Comparison of ENCODE assay signal across 9 mouse cellular contexts in the genomic region with DNA sequence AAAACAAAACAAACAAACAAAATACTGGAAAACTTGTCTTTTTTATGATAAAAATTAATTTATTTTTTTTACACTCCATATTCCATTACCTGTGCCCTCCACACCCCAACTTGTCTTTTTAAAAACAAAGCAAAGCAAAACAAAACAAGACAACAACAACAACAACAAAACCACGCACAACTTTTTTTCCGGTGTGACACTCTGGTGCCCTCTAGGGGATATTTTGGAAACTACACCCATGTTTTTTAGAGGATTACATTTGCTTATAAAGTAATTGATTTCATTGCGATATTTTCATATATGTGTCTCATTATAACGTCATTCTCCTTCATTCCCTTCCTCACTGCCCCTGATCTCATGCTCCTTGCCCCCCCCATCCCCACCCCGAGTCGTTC. TPM values are rescaled to one million over a fixed set of nuclear protein-coding genes. Genes with fewer than 3 reads are reported as not detected.
A peak's percentile ranks its signal among the peaks of the same experiment; 100 is the strongest.
DNase-seq lines count a peak whose midpoint lies in the region; ATAC-seq and TF ChIP-seq lines count a peak whose summit lies in the region.
"Had no signal": no experiment of that assay in that cellular context is flagged by ENCODE, and none has a peak within 500 bp of the region (broad histone marks: within the 10 kb centered on the region; RNA-seq: fewer than 3 reads in every experiment).

No protein-coding gene starts in this region.

- ATAC-seq in intestine, postnatal 0 days, result no peak

- peak; percentile 86 for TF ChIP-seq CTCF in intestine, postnatal 0 days (IDR thresholded peaks at IDR 0.05; ENCODE audit: low read depth)

- no peaks in the 10 kb centered on the region for H3K36me3 ChIP-seq in intestine, postnatal 0 days (ENCODE audit: control insufficient read depth, insufficient read depth)

- H3K4me2 ChIP-seq in intestine, postnatal 0 days (replicated peaks; ENCODE audit: low read depth), result no peak overlapping the region

- WGBS in intestine, postnatal 0 days, result 19% methylated on average over 6 of the region's 6 CpGs

- H3K9me3 ChIP-seq in intestine, postnatal 0 days (ENCODE audit: control insufficient read depth), result no peaks in the 10 kb centered on the region

- peak; percentile 50 for DNase-seq in kidney, adult 9 months
- DNase-seq in kidney, adult 11 months, result no peak
- DNase-seq in B cell, adult 2 months, result peak; percentile 38 to 48
- peak; percentile 16 to 27 for DNase-seq in CD8-positive naive resting alpha-beta T cell, adult 2 months (ENCODE audit: low read depth in 2 of 2, low spot score in 2 of 2)
- DNase-seq in urinary bladder, postnatal 4 days (ENCODE audit: low spot score in 2 of 2), result no peak
- no peak for DNase-seq in adrenal gland, postnatal 14 days
- DNase-seq: cerebellum, adult 11 months; heart, adult 11 months had no signal

- no peak overlapping the region for H3K27ac ChIP-seq in intestine, postnatal 0 days (ENCODE audit: low read depth, low read length)

- no peak overlapping the region for H3K4me3 ChIP-seq in intestine, postnatal 0 days (ENCODE audit: low read depth, low read length)

- no peaks in the 10 kb centered on the region for H3K27me3 ChIP-seq in intestine, postnatal 0 days (replicated peaks; ENCODE audit: control insufficient read depth, insufficient read depth, low read length)

- H3K9ac ChIP-seq in intestine, postnatal 0 days (ENCODE audit: low read depth, low read length), result no peak overlapping the region

- no peaks in the 10 kb centered on the region for H3K4me1 ChIP-seq in intestine, postnatal 0 days (replicated peaks; ENCODE audit: control insufficient read depth, insufficient read depth, low read length)

RNA-seq across cellular contexts. Expression of gene Ston2, which starts 11.2 kb away (rescaled TPM):
- polyA plus RNA-seq in intestine, postnatal 0 days (2015; fragmentation: Nextera tagmentation; extraction: Ambion mirVana), result 2.7 and 3.5 TPM in 2 replicates
- total RNA-seq in adrenal gland, postnatal 14 days (2021), result 6.4 and 10.1 TPM in 2 replicates

RNA-seq across cellular contexts. Expression of gene Sel1l, which starts 49.6 kb away (rescaled TPM):
- polyA plus RNA-seq in intestine, postnatal 0 days (2015; fragmentation: Nextera tagmentation; extraction: Ambion mirVana), result 88.2 and 108 TPM in 2 replicates
- total RNA-seq in adrenal gland, postnatal 14 days (2021), result 148 and 153 TPM in 2 replicates

Comparison
In these comparisons a context has a peak if more than half of its experiments do, and no peak if none do; other contexts are left out.
1. DNase-seq: peak in kidney, adult 9 months (single experiment), B cell, adult 2 months (2 of 2) and CD8-positive naive resting alpha-beta T cell, adult 2 months (2 of 2); none in kidney, adult 11 months (single experiment), urinary bladder, postnatal 4 days (0 of 2) and adrenal gland, postnatal 14 days (single experiment).